Mouse (Mus musculus): Measurements from ENCODE around the gene Gm13276. TPM values are rescaled to one million over a fixed set of nuclear protein-coding genes. Genes with fewer than 3 reads are reported as not detected.
"Not testable (repeated sequence)": the region's sequence is repeated elsewhere in the genome, so short reads cannot be mapped to it uniquely, and the experiment has no call there.

Gene Gm13276
- total RNA-seq, 2 experiments from 2014 or later, result not detected

GRCm38 (mm10) chr4:88780320-88780719 is 5.2 kb upstream of the Gm13276 start:
- intact Hi-C loops (cut with DNase I); DNase-seq (ENCODE audit: low spot score): not testable (repeated sequence)

- intact Hi-C loops (cut with DNase I), result not testable (repeated sequence)
Observed at GRCm38 (mm10) chr4:88781831-88782230, 3.7 kb upstream of the Gm13276 start, which contains the start of gene Ifnz. Gene Ifnz (plus strand): TSS chr4:88782131.

DNA sequence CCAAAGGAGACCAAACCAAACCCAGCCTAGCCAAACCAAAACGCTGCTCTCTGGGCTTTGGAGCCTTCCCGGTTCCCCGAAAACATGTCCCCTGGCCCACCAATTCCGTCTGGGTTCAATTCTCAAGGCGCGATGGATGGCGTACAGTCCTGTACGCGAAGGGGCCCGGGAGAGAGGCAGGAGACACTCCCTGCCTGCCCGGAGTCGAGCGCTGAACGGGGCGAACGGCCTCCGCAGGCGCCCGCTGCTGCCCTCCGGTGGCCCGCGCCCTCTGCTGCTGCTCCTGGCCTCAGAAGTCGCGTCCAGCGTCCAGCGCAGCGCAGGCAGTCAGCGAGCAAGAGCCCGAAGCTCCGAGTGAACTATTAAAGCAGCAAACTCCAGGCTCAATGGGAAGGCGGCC is 3.2 kb upstream of the Gm13276 start:
- DNase-seq (ENCODE audit: low spot score); intact Hi-C loops (cut with DNase I): not testable (repeated sequence)

More at GRCm38 (mm10) chr4:88781831-88782230, 3.7 kb upstream of the Gm13276 start, which contains the start of gene Ifnz:
- DNase-seq (ENCODE audit: low spot score), result not testable (repeated sequence)

DNA sequence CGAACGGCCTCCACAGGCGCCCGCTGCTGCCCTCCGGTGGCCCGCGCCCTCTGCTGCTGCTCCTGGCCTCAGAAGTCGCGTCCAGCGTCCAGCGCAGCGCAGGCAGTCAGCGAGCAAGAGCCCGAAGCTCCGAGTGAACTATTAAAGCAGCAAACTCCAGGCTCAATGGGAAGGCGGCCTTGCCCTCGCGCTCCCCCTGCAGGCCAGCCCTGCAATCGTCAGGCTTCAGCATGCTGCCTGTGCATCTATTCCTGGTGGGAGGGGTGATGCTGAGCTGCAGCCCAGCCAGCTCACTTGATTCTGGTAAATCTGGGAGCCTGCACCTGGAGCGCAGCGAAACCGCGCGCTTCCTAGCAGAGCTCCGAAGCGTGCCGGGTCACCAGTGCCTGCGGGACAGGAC is 2.9 kb downstream of the Gm13276 start, which contains the start of gene Gm13277:
Gene Gm13277, plus strand, starts transcription at position 231 of the 400 bp plus-strand sequence.
- intact Hi-C loops (cut with DNase I), result not testable (repeated sequence)
- DNase-seq (ENCODE audit: low spot score), result peak; percentile 55

DNA sequence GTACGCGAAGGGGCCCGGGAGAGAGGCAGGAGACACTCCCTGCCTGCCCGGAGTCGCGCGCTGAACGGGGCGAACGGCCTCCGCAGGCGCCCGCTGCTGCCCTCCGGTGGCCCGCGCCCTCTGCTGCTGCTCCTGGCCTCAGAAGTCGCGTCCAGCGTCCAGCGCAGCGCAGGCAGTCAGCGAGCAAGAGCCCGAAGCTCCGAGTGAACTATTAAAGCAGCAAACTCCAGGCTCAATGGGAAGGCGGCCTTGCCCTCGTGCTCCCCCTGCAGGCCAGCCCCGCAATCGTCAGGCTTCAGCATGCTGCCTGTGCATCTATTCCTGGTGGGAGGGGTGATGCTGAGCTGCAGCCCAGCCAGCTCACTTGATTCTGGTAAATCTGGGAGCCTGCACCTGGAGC is 5.7 kb downstream of the Gm13276 start, which contains the start of gene Gm13278:
Gene Gm13278, plus strand, starts transcription at position 301 of the 400 bp plus-strand sequence.
- intact Hi-C loops (cut with DNase I); DNase-seq (ENCODE audit: low spot score): not testable (repeated sequence)

GRCm38 (mm10) chr4:88793936-88794675 is 8.6 kb downstream of the Gm13276 start, which contains the start of gene Gm13275:
Gene Gm13275 (plus strand): TSS chr4:88794487.
- intact Hi-C loops (cut with DNase I), result not testable (repeated sequence)

GRCm38 (mm10) chr4:88797097-88797496 is 11.6 kb downstream of the Gm13276 start, which contains the start of gene Gm13279:
Gene Gm13279 (plus strand): TSS chr4:88797397.
- DNase-seq (ENCODE audit: low spot score); intact Hi-C loops (cut with DNase I): not testable (repeated sequence)

More at GRCm38 (mm10) chr4:88793936-88794675, 8.6 kb downstream of the Gm13276 start, which contains the start of gene Gm13275:
- peak; percentile 76 for DNase-seq (ENCODE audit: low spot score)

- intact Hi-C loops (cut with DNase I); DNase-seq (ENCODE audit: low spot score): not testable (repeated sequence)
Observed at GRCm38 (mm10) chr4:88799365-88799764, 13.9 kb downstream of the Gm13276 start, which contains the start of gene Gm13285. Gene Gm13285 (plus strand): TSS chr4:88799665.

DNA sequence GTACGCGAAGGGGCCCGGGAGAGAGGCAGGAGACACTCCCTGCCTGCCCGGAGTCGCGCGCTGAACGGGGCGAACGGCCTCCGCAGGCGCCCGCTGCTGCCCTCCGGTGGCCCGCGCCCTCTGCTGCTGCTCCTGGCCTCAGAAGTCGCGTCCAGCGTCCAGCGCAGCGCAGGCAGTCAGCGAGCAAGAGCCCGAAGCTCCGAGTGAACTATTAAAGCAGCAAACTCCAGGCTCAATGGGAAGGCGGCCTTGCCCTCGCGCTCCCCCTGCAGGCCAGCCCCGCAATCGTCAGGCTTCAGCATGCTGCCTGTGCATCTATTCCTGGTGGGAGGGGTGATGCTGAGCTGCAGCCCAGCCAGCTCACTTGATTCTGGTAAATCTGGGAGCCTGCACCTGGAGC is 17.4 kb downstream of the Gm13276 start, which contains the start of gene Gm13287:
Gene Gm13287, plus strand, starts transcription at position 301 of the 400 bp plus-strand sequence.
- intact Hi-C loops (cut with DNase I); DNase-seq (ENCODE audit: low spot score): not testable (repeated sequence)

DNA sequence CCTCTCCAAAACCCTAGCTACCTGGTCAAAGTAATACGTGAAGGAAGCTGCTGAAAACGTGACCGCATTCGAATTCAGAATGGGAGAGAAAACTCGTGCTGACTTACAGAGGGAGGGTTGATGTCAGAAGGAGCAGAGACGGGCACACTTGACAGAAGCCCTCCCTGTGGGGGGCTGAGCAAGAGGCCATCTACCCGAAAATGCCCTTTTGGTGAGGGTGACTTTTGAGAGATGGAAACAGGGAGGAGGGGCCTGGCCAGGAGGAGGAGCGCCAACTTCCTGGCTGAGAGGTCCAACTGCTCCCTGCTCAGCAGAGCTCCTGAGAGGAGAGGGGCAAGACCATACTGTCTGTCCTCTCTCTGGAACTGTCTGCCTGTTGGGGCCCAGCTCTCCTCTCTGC is 19.7 kb downstream of the Gm13276 start, which contains the start of gene Gm13288:
Gene Gm13288, plus strand, starts transcription at position 301 of the 400 bp plus-strand sequence.
- DNase-seq (ENCODE audit: low spot score); intact Hi-C loops (cut with DNase I): not testable (repeated sequence)

- intact Hi-C loops (cut with DNase I), result not testable (repeated sequence)
- peak; percentile 21 for DNase-seq (ENCODE audit: low spot score)
Observed at GRCm38 (mm10) chr4:88805761-88806160, 20.3 kb downstream of the Gm13276 start.

- intact Hi-C loops (cut with DNase I), result no loop called here
- no peak for DNase-seq (ENCODE audit: low spot score)
Observed at GRCm38 (mm10) chr4:88815928-88816327, 30.4 kb downstream of the Gm13276 start, which contains the start of gene Ifna7. Gene Ifna7 (plus strand): TSS chr4:88816228.

DNA sequence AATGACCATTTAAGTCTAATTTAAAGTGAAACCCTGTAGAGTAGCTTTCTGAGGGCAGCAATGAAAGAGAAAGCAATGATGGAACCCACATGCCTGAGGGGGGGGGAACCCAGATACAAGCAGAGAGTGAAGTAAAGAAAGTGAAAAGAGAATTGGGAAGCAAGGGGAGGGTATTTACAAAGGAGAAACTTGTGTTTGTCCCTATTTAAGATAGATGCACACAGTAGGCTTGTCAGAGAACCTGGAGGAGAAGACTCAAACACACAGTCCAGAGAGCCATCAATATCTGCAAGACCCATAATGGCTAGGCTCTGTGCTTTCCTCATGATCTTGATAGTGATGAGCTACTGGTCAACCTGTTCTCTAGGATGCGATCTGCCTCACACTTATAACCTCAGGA is 34.1 kb downstream of the Gm13276 start, which contains the start of gene Ifna11:
Gene Ifna11, plus strand, starts transcription at position 301 of the 400 bp plus-strand sequence.
- DNase-seq (ENCODE audit: low spot score), result no peak
- intact Hi-C loops (cut with DNase I), result loop anchor here (5.0 kb wide), 1 partner anchor 137 kb away; the partner anchor contains the start of gene Ifna2

DNA sequence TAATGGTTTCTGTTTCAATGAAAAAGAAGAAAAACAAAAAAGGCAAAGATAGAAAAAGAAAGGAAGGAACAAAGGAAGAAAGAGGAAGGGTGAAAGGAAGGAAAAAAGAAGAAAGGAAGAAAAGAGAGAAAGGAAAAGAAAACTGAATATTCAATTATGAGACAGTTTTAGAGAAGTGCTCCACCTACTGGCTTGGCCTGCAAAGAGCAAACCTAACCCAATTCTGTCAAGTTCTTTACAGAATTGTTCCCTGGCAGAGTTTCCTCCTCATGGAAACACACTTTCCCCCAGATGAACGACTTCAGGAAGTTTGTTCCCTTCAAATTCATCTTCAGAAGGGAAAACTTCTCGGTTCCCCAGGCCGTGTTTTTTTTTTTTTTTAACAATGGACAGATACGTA is 37.5 kb downstream of the Gm13276 start:
- intact Hi-C loops (cut with DNase I), result loop anchor here (5.0 kb wide), 1 partner anchor 141 kb away; the partner anchor contains the start of gene Ifna2
- DNase-seq (ENCODE audit: low spot score), result no peak

DNA sequence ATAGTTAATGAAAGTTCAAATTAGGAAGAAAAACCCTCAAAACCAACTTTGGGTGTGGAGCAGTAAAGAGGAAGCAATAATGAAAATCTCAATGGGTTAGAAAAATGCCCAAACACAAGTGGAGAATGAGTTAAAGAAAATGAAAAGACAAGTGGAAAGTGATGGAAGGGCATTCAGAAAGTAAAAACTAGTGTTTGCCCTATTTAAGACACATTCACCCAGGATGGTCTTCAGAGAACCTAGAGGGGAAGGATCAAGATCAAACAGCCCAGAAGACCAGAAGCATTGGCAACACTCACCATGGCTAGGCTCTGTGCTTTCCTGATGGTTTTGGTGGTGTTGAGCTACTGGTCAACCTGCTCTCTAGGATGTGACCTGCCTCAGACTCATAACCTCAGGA is 41.6 kb downstream of the Gm13276 start, which contains the start of gene Ifna6:
Gene Ifna6, plus strand, starts transcription at position 301 of the 400 bp plus-strand sequence.
- intact Hi-C loops (cut with DNase I); DNase-seq (ENCODE audit: low spot score): not testable (repeated sequence)

- no peak for DNase-seq (ENCODE audit: low spot score)
- intact Hi-C loops (cut with DNase I), result no loop called here
Observed at GRCm38 (mm10) chr4:88830523-88830922, 45.0 kb downstream of the Gm13276 start.

DNA sequence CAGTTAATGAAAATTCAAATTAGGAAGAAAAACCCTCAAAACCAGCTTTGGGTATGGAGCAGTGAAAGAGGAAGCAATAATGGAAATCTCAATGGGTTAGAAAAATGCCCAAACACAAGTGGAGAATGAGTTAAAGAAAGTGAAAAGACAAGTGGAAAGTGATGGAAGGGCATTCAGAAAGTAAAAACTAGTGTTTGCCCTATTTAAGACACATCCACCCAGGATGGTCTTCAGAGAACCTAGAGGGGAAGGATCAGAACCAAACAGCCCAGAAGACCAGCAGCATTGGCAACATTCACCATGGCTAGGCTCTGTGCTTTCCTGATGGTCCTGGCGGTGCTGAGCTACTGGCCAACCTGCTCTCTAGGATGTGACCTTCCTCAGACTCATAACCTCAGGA is 49.7 kb downstream of the Gm13276 start, which contains the start of gene Ifna5:
Gene Ifna5, plus strand, starts transcription at position 301 of the 400 bp plus-strand sequence.
- DNase-seq (ENCODE audit: low spot score); intact Hi-C loops (cut with DNase I): not testable (repeated sequence)
